Mouse (Mus musculus): ENCODE data around the gene Gpr137.

DNA sequence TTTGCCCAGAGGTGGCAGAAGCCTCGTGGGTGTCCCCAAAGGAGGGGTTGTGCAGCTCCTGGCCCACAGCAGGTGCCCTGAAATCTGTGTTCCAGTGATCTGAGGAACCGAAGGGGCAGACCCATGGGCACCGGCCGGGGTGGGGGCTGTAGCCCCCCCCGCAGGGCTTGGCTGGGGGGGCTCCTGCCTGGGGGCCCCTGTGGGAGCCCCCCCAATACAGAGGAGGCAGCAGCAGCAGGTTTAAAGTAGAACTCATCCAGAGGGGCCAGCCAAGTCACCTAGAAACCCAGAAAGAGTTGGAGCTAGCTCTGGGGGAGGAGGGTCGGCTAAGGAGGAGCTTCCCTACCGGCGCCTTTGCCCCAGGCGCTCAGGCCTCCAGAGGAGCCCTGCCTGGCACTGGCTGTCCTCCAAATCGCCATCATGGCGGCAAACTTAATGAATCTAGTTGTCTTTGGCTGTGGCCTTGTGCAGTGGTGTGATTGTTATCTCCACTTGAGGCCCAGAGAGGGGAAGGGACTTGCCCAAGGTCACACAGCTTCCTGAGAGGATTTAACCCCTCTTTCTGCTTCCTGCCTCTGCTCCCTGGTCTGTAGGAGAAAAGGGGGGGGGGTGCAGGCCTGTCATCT, 28.3 kb upstream of the Gpr137 start:
- no peak for TF ChIP-seq EP300 (IDR thresholded peaks at IDR 0.05; ENCODE audit: low read depth)
- TF ChIP-seq CTCF (IDR thresholded peaks at IDR 0.05; ENCODE audit: low read depth): no peak

Data from liver, embryonic 14.5 days (tissue).